Mouse (Mus musculus) small intestine, adult 2 months (tissue): ENCODE results near the gene Bbs9.

ENCODE experiments used
- CTCF ChIP-seq: fragments of 200-500 bp; IDR thresholded peaks from 2 replicates; pipeline ENCODE4 v1.5.1; 2012; ENCODE audit warnings: low read depth, mild to moderate bottlenecking, control low read depth, inconsistent platforms, low read length, moderate library complexity, mixed read lengths; ENCODE audit not compliant: insufficient replicate concordance, insufficient read length; ENCODE audit errors: extremely low read depth
- POLR2A ChIP-seq: fragments of 200-500 bp; IDR thresholded peaks from 2 replicates; pipeline ENCODE4 v1.6.1; 2012; ENCODE audit warnings: low read depth, mild to moderate bottlenecking, control low read depth, inconsistent platforms, low read length, moderate library complexity

DNA sequence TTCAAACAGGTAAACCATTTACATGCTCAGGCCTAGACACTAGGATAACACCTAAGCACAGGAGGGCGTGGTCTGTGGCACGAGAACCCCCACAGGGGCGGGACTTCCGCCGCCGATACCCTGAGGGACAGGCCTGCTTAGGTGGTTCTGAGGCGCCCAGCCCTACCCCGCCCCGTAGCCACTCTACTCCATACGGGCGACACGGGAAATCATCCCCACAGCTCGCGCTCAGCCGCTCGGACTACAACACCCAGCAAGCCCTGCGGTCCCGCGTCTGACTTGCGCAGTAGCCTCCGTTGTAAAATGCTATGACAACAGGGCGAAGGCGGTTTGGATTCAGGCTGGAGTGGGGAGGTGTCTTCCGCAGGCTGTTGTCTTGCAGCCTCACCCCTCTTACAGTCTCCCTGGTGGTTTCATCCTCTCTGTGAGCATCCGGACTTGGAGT, at the start of gene Bbs9:
- TF ChIP-seq POLR2A (peak; percentile 41; the same call in 1 of the 2 replicates), CTCF (peak; percentile 18; the same call in 1 of the 2 replicates)
